Mouse (Mus musculus) cerebellum, adult 8-10 months (tissue): ENCODE results near the gene Hfe.
"Not testable (repeated sequence)": the region's sequence is repeated elsewhere in the genome, so short reads cannot be mapped to it uniquely, and the experiment has no call there.

Source experiments
- DNase-seq: peaks from one replicate; pipeline ENCODE4 v3.0.0; 2022

Gene Hfe

GRCm38 (mm10) chr13:23743963-23744362 lies 33.3 kb upstream of the Hfe start:
- DNase-seq, result no peak

- DNase-seq, result no peak
These were observed 32.6 kb upstream of the Hfe start for GRCm38 (mm10) chr13:23743215-23743614.

- no peak for DNase-seq
These were observed 31.4 kb upstream of the Hfe start for GRCm38 (mm10) chr13:23742007-23742406.

GRCm38 (mm10) chr13:23740910-23741309 lies 30.3 kb upstream of the Hfe start:
- DNase-seq, result no peak

DNA sequence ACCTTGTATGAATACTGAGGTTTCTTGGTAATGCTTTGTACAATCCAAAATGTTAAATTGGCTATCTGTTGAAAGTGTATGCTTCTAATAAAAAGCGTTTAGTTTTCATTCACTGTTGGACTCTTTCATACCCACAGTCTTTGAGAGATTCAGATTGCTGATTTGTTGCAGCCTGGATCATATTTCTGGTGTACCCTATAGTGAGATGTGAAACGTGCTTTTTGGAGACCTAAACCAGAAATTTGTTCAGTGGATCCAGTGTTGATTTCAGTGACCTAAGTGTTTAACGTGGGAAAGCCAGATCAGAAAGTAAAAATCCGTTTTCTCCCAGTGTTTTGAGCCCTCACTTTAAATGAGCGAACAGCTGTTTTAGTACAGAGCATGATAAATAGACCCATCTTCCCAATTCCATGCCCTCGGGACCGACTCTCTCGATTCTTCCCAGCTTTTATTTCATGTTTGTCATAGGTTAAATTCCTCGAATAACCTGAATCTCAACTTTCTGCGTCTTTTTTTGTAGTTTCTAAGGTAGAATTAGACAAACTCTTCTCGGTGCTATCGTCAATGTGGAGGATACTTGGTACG lies 29.7 kb upstream of the Hfe start:
- DNase-seq, result no peak

- DNase-seq, result no peak
These were observed 29.2 kb upstream of the Hfe start for GRCm38 (mm10) chr13:23739922-23740252.

DNA sequence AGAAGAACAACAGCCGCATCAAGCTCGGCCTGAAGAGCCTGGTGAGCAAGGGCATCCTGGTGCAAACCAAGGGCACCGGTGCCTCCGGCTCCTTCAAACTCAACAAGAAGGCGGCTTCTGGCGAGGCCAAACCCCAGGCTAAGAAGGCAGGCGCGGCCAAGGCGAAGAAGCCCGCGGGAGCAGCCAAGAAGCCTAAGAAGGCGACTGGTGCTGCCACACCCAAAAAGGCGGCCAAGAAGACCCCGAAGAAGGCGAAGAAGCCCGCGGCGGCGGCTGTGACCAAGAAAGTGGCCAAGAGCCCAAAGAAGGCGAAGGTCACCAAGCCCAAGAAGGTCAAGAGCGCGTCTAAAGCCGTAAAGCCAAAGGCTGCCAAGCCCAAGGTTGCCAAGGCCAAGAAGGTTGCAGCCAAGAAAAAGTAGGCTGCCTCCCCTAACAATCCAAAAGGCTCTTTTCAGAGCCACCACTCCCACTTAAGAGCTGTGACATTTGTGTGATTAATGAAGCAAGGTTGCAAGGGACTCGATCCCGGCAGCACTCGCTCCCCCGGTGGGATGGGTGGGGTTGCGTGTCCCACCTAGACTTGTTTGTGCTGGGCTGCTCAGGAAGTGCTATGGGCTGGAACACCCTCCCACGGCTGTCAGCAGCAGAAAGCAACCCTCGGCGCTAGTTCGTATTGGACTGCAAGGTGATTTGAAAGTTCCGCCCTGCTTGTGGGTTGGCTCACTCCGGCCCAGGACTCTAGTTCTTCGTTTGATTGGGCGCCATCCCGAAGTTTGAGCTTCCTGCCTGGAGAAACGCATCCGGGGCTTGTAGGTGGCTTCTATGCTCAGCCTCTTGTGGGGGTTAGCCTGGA lies 28.6 kb upstream of the Hfe start:
- DNase-seq, result peak; percentile 83

DNA sequence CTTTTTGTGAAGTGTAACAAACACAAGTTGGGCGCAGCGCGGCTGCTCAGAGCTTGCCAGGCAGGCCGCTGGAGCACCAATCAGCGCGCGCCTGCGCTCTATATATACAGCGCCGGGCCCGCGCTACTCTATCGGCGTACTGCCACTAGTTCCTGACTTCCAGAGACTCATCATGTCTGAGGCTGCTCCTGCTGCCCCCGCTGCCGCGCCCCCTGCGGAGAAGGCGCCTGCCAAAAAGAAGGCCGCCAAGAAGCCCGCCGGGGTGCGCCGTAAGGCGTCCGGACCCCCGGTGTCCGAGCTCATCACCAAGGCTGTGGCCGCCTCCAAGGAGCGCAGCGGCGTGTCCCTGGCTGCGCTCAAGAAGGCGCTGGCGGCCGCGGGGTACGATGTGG lies 28.0 kb upstream of the Hfe start, which contains the start of gene Hist1h1c:
Gene Hist1h1c, plus strand, starts transcription at position 132 of the 392 bp plus-strand sequence.
- DNase-seq, result peak; percentile 69

- no peak for DNase-seq
These were observed 27.4 kb upstream of the Hfe start for GRCm38 (mm10) chr13:23738041-23738440.

GRCm38 (mm10) chr13:23737091-23737490 lies 26.4 kb upstream of the Hfe start:
- DNase-seq, result no peak

- DNase-seq, result no peak
These were observed 21.6 kb upstream of the Hfe start for GRCm38 (mm10) chr13:23732156-23732804.

GRCm38 (mm10) chr13:23730479-23730878 lies 19.8 kb upstream of the Hfe start:
- no peak for DNase-seq

- DNase-seq, result no peak
These were observed 19.1 kb upstream of the Hfe start for GRCm38 (mm10) chr13:23729706-23730105.

DNA sequence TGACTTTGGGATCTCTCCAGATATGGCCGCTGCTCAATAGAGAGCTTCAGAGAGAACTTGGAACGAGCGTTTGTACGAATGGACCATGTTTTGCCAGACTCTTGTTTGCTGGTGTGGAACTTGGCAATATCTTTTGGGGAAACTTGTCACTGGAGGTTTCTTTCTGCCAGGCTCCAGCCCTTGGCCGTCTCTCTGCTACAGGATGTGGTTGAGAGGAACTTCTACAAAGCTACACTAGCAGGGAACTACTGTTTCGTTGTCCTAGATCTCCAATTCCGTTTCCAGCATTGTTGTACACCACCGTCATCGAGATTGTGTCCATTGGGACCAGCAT lies 18.5 kb upstream of the Hfe start:
- DNase-seq, result no peak

DNA sequence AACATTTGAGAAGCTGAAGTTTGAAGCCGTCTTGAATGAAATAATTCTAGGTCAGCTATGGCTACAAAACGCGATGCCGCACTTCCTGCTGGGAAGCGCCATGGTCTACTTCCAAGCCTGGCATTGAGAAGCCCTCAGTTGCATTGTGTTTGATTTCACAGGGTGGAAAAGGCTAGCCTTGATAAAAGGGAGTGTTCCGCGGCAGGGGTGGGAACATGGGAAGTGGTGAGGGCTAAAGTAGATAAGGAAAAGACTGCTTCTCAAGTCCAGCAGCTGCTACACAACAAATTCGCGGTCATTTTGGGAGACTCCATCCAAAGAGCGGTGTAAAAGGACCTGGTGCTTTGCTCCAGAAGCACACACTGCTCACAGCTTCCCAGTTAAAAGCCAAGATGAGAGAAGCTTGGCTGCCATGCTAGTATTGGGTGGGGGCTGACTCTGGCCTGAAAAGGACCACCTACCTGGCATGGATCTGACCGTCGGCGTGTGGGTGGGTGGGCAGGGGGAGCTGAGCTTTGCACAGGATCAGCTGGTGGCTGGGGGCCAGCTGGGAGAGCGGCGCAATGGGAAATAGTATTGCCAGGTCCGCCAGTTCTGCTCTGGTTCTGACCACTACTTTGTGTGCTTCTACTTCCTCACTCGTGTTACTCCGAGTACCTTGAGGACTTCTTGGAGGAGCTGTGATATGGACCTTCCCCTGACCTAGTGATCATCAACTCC lies 18.0 kb upstream of the Hfe start:
- DNase-seq, result no peak

- no peak for DNase-seq
These were observed 14.6 kb upstream of the Hfe start for GRCm38 (mm10) chr13:23725213-23725612.

DNA sequence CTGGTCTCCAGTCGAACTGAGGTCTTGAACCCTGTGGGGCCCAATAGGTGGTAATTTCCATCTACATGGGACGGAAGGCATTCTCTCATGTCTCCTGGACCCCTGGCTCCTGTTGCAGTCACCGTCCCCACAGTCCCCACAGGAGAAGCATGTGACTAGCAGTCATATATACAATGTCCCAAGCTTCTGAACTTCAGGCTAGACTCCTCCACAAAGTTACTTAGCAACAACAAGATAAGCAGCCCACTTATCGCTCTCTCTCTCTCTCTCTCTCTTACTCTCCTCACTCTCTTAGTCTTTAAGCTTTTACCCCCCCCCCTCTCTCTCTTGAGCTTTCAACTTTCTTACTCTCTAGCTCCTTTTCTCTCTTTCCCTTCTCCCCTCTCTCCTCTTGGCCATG lies 13.6 kb upstream of the Hfe start:
- DNase-seq, result no peak

DNA sequence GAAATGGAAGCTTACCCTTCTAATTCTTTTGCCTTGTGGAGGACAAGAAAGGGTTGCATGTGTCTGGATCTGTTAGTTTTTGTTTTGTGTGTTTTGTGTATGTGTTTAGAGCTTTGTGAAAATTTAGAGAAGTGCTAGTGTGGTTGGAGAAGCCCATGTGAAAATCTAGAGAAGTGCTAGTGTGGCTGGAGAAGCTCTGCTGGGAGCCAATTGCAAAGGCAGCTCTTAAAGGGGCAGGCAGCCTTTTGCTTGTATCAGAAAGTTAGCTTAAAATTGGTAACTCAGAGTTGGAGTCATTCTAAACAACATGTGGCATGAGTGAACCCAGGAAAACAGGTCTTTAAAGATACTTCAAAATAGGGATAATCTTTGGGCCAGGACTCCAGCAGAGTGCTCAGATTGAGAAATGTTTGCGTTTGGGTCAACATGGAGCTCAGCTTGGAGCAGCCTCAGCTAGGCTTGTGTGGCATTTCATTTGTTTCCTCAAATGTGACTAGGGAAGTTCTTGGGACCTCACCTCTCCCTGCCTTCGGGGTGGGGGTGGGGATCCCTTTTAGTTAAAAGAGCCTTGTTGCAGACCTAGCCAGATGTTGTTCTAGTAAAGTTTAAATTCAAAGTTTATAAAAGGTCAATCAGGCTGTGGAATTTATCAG lies 7.1 kb upstream of the Hfe start:
- not testable (repeated sequence) for DNase-seq

DNA sequence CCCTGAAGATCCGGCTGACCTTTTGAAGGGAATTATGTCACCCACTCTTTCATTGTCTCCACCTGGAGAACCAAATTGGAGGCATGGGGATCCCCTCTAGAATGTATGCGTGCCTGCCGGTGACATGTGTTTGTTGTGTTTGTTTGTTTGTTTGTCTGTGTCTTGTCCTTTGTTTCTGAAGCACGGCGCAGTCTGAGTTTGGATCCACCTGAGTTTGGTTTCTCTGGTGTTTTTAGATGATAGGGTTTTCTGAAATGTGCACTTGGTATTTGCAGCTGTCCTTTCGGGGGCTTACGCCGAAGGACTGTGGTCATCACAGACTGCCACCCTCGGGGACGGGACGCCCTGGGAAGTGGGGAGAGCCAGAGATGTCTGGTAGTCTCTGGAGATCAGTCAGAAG lies 6.5 kb upstream of the Hfe start:
- DNase-seq, result no peak

DNA sequence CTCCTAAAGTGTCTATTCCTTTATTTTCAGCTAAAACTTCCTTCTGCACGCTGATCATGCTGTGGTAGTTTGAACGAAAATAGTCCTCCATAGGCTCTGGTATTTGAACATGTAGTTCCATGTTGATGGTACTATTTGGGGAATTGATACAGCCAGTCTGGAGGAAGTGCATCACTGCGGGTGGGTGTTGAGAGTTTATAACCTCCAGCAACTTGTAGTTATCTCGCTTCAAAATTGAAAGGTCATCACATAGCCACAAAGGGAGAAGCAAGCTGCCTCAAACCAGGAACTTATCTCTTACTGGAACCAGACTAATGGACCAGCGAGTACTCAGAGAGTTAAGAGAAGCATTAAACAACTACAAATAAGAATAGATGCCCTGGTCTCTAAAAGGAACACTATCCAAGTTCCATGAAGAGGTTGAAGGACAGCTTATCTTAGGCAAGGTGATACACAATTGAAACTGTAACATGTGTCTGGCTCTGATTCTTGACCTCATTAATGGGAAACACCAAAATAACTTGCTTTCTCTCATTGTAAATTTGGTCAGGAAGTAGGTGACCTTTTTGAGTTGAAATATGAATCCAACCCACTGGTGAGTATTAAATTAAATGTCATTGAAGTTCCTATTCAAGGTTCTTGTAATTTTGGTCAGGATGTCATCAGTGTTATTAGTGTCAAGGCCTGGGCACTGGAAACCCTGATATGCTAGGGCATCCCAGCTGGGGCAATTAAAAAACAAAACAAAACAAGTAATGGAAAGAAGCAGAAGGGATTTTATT lies 5.8 kb upstream of the Hfe start:
- no peak for DNase-seq

DNA sequence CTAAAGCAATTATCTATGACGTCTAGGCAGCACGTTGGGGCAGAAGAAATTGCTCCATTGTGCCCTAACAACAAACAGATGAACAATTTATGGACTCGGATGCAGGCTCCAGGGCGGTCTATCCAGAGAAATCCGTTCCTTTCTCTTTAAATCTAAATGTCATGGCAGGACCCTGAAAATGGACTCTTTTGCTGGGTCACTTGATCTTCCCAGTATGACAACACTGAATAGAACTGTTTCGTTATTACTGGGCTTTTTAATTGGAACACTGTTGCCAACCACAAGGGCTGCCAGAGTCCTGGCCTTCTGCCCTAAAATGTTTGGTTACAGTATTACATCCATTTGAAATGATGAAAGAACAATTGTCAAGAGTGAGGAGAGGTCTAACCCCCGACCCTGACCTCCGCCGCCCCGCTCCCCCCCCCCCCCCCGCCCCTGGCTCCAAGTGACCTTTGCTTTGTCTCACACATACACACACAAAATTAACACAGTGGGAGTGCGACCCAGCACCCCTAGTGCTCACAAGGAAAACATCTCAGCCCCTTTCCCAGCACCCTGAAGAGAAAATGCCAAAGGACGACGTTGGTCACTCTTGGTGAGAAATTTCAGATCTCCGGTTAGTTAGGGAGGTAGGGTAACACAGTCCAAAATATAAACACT lies 810 bp downstream of the Hfe start:
- no peak for DNase-seq

GRCm38 (mm10) chr13:23708654-23709053 lies 2.0 kb downstream of the Hfe start:
- DNase-seq, result no peak
